Mouse (Mus musculus) cerebellum, adult (tissue): ENCODE measurements around the gene Azin2.

Source experiments
- ATAC-seq: cut with Nextera tagmentation; 2 replicates; pipeline ENCODE4 v1.9.2; 2017; ENCODE audit warnings: mild to moderate bottlenecking, moderate library complexity, mixed read lengths; ENCODE audit not compliant: insufficient number of reproducible peaks, low FRiP score, low TSS enrichment

Azin2 gene

GRCm38 (mm10) chr4:128962029-128962925 lies at the start of gene Azin2:
TSS of gene Azin2 (minus strand) at chr4:128962442.
- ATAC-seq: peak; percentile 87

- no peak for ATAC-seq
Observed at GRCm38 (mm10) chr4:129011604-129012121, 49.4 kb upstream of the Azin2 start.

GRCm38 (mm10) chr4:129009521-129009920 lies 47.3 kb upstream of the Azin2 start:
- no peak for ATAC-seq

- no peak for ATAC-seq
Observed at GRCm38 (mm10) chr4:129008672-129009071, 46.4 kb upstream of the Azin2 start.

- no peak for ATAC-seq
Observed at GRCm38 (mm10) chr4:129008006-129008519, 45.8 kb upstream of the Azin2 start.

GRCm38 (mm10) chr4:129003720-129004119 lies 41.5 kb upstream of the Azin2 start:
- no peak for ATAC-seq

- no peak for ATAC-seq
Observed at GRCm38 (mm10) chr4:129000786-129001185, 38.5 kb upstream of the Azin2 start.

GRCm38 (mm10) chr4:128998401-128998800 lies 36.2 kb upstream of the Azin2 start:
- ATAC-seq: no peak

GRCm38 (mm10) chr4:128997258-128997657 lies 35.0 kb upstream of the Azin2 start:
- ATAC-seq: no peak

- ATAC-seq: no peak
Observed at GRCm38 (mm10) chr4:128995238-128995637, 33.0 kb upstream of the Azin2 start.

GRCm38 (mm10) chr4:128993675-128994074 lies 31.4 kb upstream of the Azin2 start:
- ATAC-seq: no peak

- peak; percentile 100 for ATAC-seq
Observed at GRCm38 (mm10) chr4:128993025-128993662, 30.9 kb upstream of the Azin2 start.

GRCm38 (mm10) chr4:128992176-128992575 lies 29.9 kb upstream of the Azin2 start:
- ATAC-seq: no peak

- ATAC-seq: no peak
Observed at GRCm38 (mm10) chr4:128991500-128992008, 29.3 kb upstream of the Azin2 start, which contains the start of gene Ak2. TSS of gene Ak2 (plus strand) at chr4:128991958.

- ATAC-seq: no peak
Observed at GRCm38 (mm10) chr4:128989678-128990077, 27.4 kb upstream of the Azin2 start.

GRCm38 (mm10) chr4:128988911-128989310 lies 26.7 kb upstream of the Azin2 start:
- ATAC-seq: no peak

- no peak for ATAC-seq
Observed at GRCm38 (mm10) chr4:128984600-128984999, 22.4 kb upstream of the Azin2 start.

- no peak for ATAC-seq
Observed at GRCm38 (mm10) chr4:128983656-128984055, 21.4 kb upstream of the Azin2 start.

GRCm38 (mm10) chr4:128983151-128983550 lies 20.9 kb upstream of the Azin2 start:
- ATAC-seq: no peak

GRCm38 (mm10) chr4:128981833-128982180 lies 19.6 kb upstream of the Azin2 start:
- no peak for ATAC-seq
